Mouse (Mus musculus): ENCODE measurements around the gene Fkbp6. TPM values are rescaled to one million over a fixed set of nuclear protein-coding genes. Genes with fewer than 3 reads are reported as not detected.

The Fkbp6 gene
- polyA plus RNA-seq, 1 experiment from 2014 or later, result 0.28 TPM

DNA sequence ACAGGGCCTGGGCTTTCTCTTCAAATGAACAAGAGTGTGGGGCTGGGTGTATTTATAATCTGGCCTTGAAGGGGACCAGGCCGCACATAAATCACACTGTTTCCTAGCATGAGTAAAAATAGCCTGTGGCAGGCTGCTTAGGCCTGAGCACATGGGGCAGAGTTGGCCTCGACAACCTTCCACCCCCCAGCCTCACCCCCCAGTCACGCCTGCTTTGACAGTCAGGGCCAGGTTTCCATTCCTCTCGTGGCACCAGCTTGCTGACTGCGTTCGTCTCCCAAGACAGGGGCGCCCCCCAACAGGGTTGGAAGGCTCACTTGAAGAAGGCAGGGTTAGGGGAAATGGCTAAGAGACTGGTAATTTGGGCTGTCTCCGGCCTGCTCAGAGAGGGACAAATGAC lies 80.4 kb downstream of the Fkbp6 start:
- no peak for ATAC-seq
- Histone ChIP-seq H3K4me3 (replicated peaks) (no peak overlapping the region), H3K36me3 (no peaks in the 10 kb centered on the region), H3K4me1 (replicated peaks) (peaks cover 17% of the 10 kb centered on the region), H3K9ac (replicated peaks) (no peak overlapping the region), H3K27ac (no peak overlapping the region), H3K4me2 (replicated peaks) (no peak overlapping the region), H3K9me3 (no peaks in the 10 kb centered on the region), H3K27me3 (no peaks in the 10 kb centered on the region)
- WGBS, result 86% methylated on average over 8 of the region's 8 CpGs

DNA sequence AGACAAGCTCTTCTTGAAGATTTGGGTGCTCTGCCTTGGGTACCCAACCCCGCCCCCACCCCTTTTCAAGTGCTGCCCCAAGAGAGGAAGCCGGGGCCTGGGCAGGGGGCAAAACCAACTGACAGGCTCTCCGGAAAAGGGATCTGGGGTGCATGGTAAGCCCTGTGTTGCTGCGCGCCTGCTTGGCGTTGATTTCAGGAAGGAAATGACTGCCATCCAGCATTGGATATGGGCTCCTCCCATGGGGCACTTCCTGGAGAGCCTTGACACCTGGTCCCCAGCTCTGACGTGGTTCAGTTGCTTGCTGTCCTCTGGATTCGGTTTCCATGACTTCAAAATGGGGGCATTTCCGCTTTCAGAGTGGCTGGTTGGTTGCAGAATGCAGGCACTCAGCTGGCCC lies 85.3 kb downstream of the Fkbp6 start:
- Histone ChIP-seq H3K4me1 (replicated peaks) (peaks cover 20% of the 10 kb centered on the region), H3K4me3 (replicated peaks) (no peak overlapping the region), H3K27me3 (no peaks in the 10 kb centered on the region), H3K4me2 (replicated peaks) (peak overlapping the region; percentile 19; the same call in 1 of the 2 replicates), H3K27ac (peak overlapping the region; percentile 58), H3K9ac (replicated peaks) (no peak overlapping the region; the same call in 1 of the 2 replicates), H3K36me3 (no peaks in the 10 kb centered on the region), H3K9me3 (no peaks in the 10 kb centered on the region)
- 0 out of 2 replicates have a peak, but pooled peaks have one; percentile 6 for ATAC-seq
- 51% methylated on average over 9 of the region's 9 CpGs for WGBS

DNA sequence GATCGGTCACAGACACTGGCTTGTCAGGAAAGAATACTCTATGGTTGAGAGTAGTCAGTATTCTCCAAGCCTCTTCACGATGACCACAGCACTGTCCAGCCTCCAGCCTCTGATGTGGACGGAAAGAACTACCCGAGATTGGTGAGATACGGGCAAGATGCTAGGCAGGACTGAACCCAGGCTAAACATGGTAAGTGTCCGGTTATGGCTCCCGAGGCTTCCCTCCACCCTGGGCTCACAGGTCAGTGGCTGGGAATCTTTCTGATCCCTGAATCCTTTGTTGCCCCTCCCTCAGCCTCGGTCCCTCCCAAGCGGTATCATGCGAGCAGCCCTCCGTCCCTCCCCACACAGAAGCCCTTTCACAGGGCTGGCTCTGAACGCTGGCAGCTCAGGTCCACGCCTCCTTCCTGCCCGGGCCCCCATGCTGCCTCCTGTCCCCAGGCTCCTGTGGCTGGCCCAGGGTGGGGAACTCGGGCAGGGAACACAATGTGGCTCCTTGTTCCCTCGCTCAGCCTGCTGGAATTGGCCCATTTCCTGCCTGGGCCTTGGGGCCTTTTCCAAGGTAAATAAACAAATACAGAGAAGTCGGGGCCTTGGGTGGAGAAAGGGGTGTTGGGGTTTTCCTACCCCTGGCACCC lies 85.9 kb downstream of the Fkbp6 start:
- peaks cover 20% of the 10 kb centered on the region for H3K4me1 ChIP-seq (replicated peaks)
- no peaks in the 10 kb centered on the region for H3K36me3 ChIP-seq
- peak overlapping the region; percentile 10; the same call in 1 of the 2 replicates for H3K9ac ChIP-seq (replicated peaks)
- WGBS, result 16% methylated on average over 17 of the region's 17 CpGs
- H3K4me2 ChIP-seq (replicated peaks), result peak overlapping the region; percentile 19
- ATAC-seq, result peak; percentile 84
- H3K9me3 ChIP-seq, result no peaks in the 10 kb centered on the region
- H3K4me3 ChIP-seq (replicated peaks), result no peak overlapping the region
- H3K27ac ChIP-seq, result peak overlapping the region; percentile 58
- H3K27me3 ChIP-seq, result no peaks in the 10 kb centered on the region

DNA sequence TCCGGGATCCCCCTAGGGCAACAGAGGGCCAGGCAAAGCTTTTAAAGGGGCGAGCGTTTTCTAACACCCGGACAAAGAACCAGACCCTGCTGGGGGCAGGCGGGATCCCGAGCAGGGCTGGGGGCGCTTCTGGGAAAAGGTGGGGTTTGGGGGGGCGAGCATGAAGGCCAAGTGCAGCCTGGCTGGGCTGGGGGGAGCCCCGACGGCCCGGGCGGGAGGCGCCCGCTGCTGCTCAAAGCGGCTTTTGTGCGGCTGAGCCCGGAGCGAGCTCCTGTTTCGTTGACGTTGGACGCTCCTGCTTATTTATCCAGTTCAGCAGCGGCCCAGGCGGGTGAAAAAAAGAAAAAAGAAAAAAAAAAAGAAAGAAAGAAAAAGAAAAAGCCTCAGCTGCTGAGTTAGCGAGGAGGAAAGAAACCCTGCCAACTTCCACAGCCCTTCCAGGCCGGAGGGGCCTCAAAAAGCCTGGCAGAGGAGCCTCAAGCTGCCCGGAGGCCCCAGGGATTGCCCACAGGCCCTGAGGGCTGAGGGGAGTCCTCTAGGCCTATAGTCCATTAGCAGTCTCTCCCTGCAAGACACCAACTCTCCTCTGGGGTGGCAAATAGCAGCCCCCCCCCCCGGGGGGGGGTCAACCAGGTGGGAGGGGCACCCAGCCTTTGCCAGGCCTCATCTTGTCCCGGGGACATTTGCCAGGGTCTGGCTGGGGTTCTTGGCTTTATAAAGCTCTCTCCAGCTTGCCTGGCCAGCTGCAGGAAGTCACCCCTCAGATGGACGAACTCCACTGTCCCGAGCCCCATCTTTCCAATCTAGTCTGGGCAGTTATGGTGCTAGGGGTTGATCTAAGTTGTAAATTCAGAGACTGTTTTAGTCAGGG lies 91.3 kb downstream of the Fkbp6 start:
- Histone ChIP-seq H3K9me3 (no peaks in the 10 kb centered on the region), H3K27ac (peak overlapping the region; percentile 93), H3K4me1 (replicated peaks) (peaks cover 31% of the 10 kb centered on the region), H3K27me3 (no peaks in the 10 kb centered on the region), H3K36me3 (peaks cover 3% of the 10 kb centered on the region; the same call in 1 of the 2 replicates), H3K9ac (replicated peaks) (peak overlapping the region; percentile 61), H3K4me3 (replicated peaks) (peak overlapping the region; percentile 28), H3K4me2 (replicated peaks) (peak overlapping the region; percentile 53)
- ATAC-seq, result 0 out of 2 replicates have a peak, but pooled peaks have one; percentile 16
- WGBS, result 11% methylated on average over 30 of the region's 30 CpGs

DNA sequence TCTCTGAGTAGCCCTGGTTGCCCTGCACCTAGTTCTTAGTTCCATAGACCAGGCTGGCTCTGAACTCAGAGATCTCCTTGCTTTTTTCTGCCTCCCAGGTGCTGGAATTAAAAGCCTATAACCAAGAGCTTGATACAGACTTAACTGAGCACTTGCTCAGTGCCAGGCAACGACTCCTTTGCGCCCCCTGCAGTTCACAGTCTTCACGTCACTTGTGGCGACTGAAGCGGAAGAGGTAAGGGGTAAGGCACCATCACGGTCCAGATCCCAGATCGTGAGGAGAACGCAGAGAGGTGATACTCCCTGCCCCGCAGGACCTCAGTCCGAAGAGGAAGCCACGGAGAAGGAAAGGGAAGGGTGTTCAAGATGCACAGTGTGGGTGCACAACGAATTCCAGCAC lies 92.3 kb downstream of the Fkbp6 start:
- H3K9ac ChIP-seq (replicated peaks), result no peak overlapping the region
- 85% methylated on average over 12 of the region's 12 CpGs for WGBS
- no peaks in the 10 kb centered on the region for H3K27me3 ChIP-seq
- H3K36me3 ChIP-seq, result peaks cover 3% of the 10 kb centered on the region; the same call in 1 of the 2 replicates
- H3K4me1 ChIP-seq (replicated peaks), result peaks cover 37% of the 10 kb centered on the region
- no peak overlapping the region for H3K4me3 ChIP-seq (replicated peaks)
- H3K9me3 ChIP-seq, result no peaks in the 10 kb centered on the region
- H3K27ac ChIP-seq, result peak overlapping the region; percentile 93
- ATAC-seq, result no peak
- no peak overlapping the region for H3K4me2 ChIP-seq (replicated peaks)

DNA sequence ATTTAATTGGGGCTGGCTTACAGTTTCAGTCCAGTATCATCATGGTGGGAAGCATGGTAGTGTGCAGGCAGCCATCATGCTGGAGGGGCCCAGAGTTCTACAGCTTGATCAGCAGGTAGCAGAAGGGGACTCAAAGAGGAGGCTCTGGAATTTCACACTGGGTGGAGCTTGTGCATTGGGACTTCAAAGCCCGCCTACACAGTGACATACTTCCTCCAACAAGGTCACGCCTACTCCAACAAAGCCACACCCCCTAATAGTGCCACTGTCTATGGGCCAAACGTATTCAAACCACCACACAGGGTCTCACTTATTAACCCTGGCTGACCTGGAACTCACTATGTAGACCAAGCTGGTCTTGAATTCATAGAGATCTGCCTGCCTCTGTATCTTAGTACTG lies 93.7 kb downstream of the Fkbp6 start:
- 98% methylated on average over 3 of the region's 3 CpGs for WGBS
- Histone ChIP-seq H3K9me3 (no peaks in the 10 kb centered on the region), H3K4me3 (replicated peaks) (no peak overlapping the region), H3K4me2 (replicated peaks) (no peak overlapping the region), H3K9ac (replicated peaks) (no peak overlapping the region), H3K4me1 (replicated peaks) (peaks cover 40% of the 10 kb centered on the region), H3K36me3 (peaks cover 3% of the 10 kb centered on the region; the same call in 1 of the 2 replicates), H3K27me3 (no peaks in the 10 kb centered on the region), H3K27ac (no peak overlapping the region)
- ATAC-seq, result no peak

DNA sequence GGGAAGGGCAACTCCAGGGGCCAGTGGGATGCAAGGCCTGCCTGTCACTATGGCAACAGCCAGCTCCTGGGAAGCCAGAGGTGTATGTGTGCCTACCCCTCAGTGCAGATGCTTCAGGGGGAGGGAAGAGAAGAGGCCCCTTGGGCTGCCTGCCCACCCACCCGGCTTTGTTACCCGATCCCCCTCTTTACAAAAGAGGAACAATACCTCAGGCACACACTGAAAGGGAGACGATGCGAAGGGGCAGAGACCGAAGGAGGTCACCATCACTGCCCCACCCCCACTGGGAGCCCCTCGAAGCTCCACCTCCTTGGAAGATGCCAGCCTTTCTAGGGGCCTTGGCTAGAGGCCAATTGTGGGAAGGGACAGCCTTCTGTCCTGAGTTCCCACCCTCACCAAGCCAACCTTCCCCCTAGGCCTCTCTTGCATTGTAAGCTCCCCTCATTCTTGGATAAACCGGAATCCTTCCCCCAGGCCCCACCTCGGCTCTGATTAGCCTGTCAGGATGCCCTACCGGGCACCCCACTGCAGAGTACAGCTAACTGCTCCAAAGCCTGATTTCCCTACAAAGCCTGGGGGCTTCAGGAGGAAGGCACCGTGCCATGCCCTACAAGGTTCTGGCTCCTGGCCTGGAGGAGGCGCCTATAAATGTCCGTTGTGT lies 96.0 kb downstream of the Fkbp6 start:
- Histone ChIP-seq H3K9me3 (no peaks in the 10 kb centered on the region), H3K9ac (replicated peaks) (no peak overlapping the region), H3K4me3 (replicated peaks) (no peak overlapping the region), H3K27me3 (peaks cover 16% of the 10 kb centered on the region), H3K36me3 (peaks cover 3% of the 10 kb centered on the region; the same call in 1 of the 2 replicates), H3K4me1 (replicated peaks) (peaks cover 51% of the 10 kb centered on the region), H3K4me2 (replicated peaks) (peak overlapping the region; percentile 23), H3K27ac (peak overlapping the region; percentile 85)
- under 1% methylated on average over 12 of the region's 12 CpGs for WGBS
- peak; percentile 81 for ATAC-seq

DNA sequence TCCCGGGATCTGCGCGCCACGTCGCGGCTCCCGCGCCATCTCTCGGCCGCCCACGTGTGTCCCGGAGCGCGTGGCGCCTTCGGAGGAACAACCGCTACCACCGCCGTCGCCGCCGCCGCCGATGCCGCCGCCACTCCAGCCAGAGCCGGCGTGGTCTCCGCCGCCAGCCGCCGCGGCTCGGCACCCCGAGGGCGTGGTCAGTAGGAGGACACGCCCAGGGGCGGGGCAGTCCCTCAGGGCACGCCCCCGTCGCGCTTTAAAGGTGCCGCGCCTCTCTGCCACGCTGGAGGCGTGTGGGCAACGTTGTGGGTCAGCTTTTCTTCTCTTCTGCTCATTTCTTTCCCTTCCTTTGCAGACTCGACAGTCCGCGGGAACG lies 98.8 kb downstream of the Fkbp6 start, which contains the start of gene Fzd9:
Gene Fzd9, minus strand, starts transcription at position 152 of the 376 bp plus-strand sequence.
- no peaks in the 10 kb centered on the region for H3K9me3 ChIP-seq
- H3K9ac ChIP-seq (replicated peaks), result peak within 1 kb of the TSS; percentile 77
- H3K4me2 ChIP-seq (replicated peaks), result peak within 1 kb of the TSS; percentile 79
- H3K4me1 ChIP-seq (replicated peaks), result peaks cover 60% of the 10 kb centered on the region
- peak within 1 kb of the TSS; percentile 62 for H3K4me3 ChIP-seq (replicated peaks)
- peak within 1 kb of the TSS; percentile 85; the same call in 1 of the 2 replicates for H3K27ac ChIP-seq
- H3K36me3 ChIP-seq, result peaks cover 15% of the 10 kb centered on the region
- H3K27me3 ChIP-seq, result peaks cover 16% of the 10 kb centered on the region
- under 1% methylated on average over 42 of the region's 51 CpGs for WGBS
- ATAC-seq, result peak; percentile 65

DNA sequence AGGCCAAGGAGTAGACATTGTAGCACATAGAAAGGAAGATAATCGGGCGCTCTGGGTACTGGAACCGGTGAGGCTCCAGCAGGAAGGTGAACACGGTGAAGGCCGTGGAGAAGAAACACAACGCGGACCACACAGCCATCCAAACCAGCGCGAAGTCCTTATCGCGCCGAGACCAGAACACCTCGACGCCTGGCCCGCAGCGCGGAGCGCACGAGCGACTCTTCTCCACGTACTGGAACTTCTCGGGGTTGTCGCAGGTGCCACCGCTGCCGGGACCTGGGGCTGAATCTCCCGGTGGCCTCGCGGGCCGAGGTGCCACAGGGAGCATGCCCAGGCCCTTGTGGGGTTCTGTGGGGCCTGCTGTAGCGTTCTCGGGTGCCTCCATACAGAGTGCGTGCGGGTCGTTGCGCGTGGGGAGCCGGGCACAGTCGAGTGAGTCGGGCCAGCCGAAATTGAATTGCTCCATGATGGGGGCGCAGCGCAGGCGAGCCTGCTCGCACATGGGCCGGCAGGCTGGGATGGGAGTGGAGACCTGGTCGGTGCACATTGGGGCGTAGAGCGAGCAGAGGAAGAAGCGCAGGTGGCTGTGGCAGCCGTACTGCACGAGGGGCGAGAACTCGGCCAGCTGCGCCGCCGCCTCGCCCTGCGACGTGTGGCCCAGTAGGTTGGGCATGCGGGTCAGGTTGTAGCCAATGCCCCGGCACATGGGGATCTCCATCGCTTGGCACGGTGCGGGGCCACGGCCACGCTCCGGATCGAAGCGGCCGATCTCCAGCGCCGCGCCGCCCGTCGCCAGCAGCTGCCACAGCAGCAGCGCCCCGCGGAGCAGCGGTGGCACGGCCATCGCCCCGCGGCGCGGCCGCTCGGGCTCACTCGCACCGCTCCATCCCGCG lies 99.4 kb downstream of the Fkbp6 start:
- peak overlapping the region; percentile 62 for H3K4me3 ChIP-seq (replicated peaks)
- H3K9me3 ChIP-seq, result no peaks in the 10 kb centered on the region
- peak overlapping the region; percentile 79 for H3K4me2 ChIP-seq (replicated peaks)
- H3K36me3 ChIP-seq, result peaks cover 21% of the 10 kb centered on the region
- peaks cover 60% of the 10 kb centered on the region for H3K4me1 ChIP-seq (replicated peaks)
- 1% methylated on average over 78 of the region's 92 CpGs for WGBS
- peak overlapping the region; percentile 77 for H3K9ac ChIP-seq (replicated peaks)
- H3K27me3 ChIP-seq, result peaks cover 16% of the 10 kb centered on the region
- H3K27ac ChIP-seq, result no peak overlapping the region; the same call in 1 of the 2 replicates
- peak; percentile 41 for ATAC-seq

DNA sequence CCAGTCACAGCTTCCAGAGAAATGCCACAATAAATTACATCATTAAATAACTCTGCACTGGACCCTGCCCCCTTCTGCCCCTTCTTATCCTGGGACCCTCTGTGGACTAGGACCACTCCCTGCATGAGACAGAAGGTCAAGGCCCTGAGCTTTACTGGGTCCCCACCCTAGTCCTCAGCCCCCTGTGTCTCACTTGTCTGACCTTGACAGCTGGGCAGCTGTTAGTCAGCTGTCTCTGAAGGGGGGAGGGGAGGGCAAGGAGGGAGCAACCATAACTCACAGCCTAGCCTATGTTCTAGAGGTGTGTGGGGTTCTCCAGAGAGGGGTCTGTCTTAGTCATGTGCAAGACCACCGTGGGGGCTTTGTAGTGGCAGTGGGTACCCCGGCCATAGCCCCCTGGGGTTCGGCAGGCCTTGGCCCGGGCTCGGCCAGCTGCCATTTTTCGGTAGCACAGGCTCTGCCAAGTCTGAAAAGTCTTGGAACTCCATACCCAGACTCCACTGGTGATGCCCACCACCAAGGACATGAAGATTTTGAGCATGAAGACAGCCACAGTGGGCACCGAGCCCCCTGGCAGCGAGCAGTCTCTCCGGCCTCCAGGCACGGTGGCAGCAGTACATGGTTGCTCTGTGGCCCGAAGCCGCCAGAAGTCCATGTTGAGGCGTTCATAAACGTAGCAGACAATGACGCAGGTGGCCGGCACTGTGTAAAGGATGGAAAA lies 100.7 kb downstream of the Fkbp6 start:
- peaks cover 53% of the 10 kb centered on the region for H3K4me1 ChIP-seq (replicated peaks)

More for the DNA sequence above, 100.7 kb downstream of the Fkbp6 start:
- Histone ChIP-seq H3K27ac (no peak overlapping the region), H3K9me3 (no peaks in the 10 kb centered on the region), H3K4me3 (replicated peaks) (peak overlapping the region; percentile 62), H3K27me3 (peaks cover 16% of the 10 kb centered on the region), H3K9ac (replicated peaks) (peak overlapping the region; percentile 77; the same call in 1 of the 2 replicates), H3K4me2 (replicated peaks) (peak overlapping the region; percentile 79), H3K36me3 (peaks cover 34% of the 10 kb centered on the region)
- no peak for ATAC-seq
- 79% methylated on average over 16 of the region's 16 CpGs for WGBS

Measured in midbrain, embryonic 13.5 days (tissue).